Mouse (Mus musculus): ENCODE measurements around the gene Ccdc24.

The Ccdc24 gene

GRCm38 (mm10) chr4:117872471-117872886 lies at the start of gene Ccdc24:
TSS of gene Ccdc24 (minus strand) at chr4:117872557.
- in situ Hi-C loops (cut with MboI, MseI) = no loop called here

GRCm38 (mm10) chr4:117921358-117921757 lies 49.0 kb upstream of the Ccdc24 start:
- in situ Hi-C loops (cut with MboI, MseI) = loop anchor here (10.0 kb wide), 1 partner anchor 163 kb away; no protein-coding TSS in a partner anchor

GRCm38 (mm10) chr4:117918762-117919161 lies 46.4 kb upstream of the Ccdc24 start:
- in situ Hi-C loops (cut with MboI, MseI) = loop anchor here (10.0 kb wide), 1 partner anchor 1414 kb away; the partner anchor contains the start of gene Ipp

GRCm38 (mm10) chr4:117918261-117918660 lies 45.9 kb upstream of the Ccdc24 start:
- in situ Hi-C loops (cut with MboI, MseI) = loop anchor here (10.0 kb wide), 1 partner anchor 1413 kb away; the partner anchor contains the start of gene Ipp

- in situ Hi-C loops (cut with MboI, MseI) = loop anchor here (10.0 kb wide), 1 partner anchor 1413 kb away; the partner anchor contains the start of gene Ipp
Measured at GRCm38 (mm10) chr4:117917847-117918246, 45.5 kb upstream of the Ccdc24 start.

- in situ Hi-C loops (cut with MboI, MseI) = loop anchor here (10.0 kb wide), 1 partner anchor 1413 kb away; the partner anchor contains the start of gene Ipp
Measured at GRCm38 (mm10) chr4:117917402-117917801, 45.0 kb upstream of the Ccdc24 start.

- in situ Hi-C loops (cut with MboI, MseI) = loop anchor here (10.0 kb wide), 1 partner anchor 1412 kb away; the partner anchor contains the start of gene Ipp
Measured at GRCm38 (mm10) chr4:117916386-117916785, 44.0 kb upstream of the Ccdc24 start.

GRCm38 (mm10) chr4:117915489-117916105 lies 43.2 kb upstream of the Ccdc24 start:
- in situ Hi-C loops (cut with MboI, MseI) = loop anchor here (10.0 kb wide), 1 partner anchor 1411 kb away; the partner anchor contains the start of gene Ipp

- in situ Hi-C loops (cut with MboI, MseI) = loop anchor here (10.0 kb wide), 1 partner anchor 1410 kb away; the partner anchor contains the start of gene Ipp
Measured at GRCm38 (mm10) chr4:117914591-117915442, 42.5 kb upstream of the Ccdc24 start, which contains the start of gene Ipo13. TSS of gene Ipo13 (minus strand) at chr4:117914999.

GRCm38 (mm10) chr4:117914031-117914430 lies 41.7 kb upstream of the Ccdc24 start:
- in situ Hi-C loops (cut with MboI, MseI) = loop anchor here (10.0 kb wide), 1 partner anchor 1409 kb away; the partner anchor contains the start of gene Ipp

- in situ Hi-C loops (cut with MboI, MseI) = loop anchor here (10.0 kb wide), 1 partner anchor 1409 kb away; the partner anchor contains the start of gene Ipp
Measured at GRCm38 (mm10) chr4:117913421-117913820, 41.1 kb upstream of the Ccdc24 start.

GRCm38 (mm10) chr4:117912685-117913273 lies 40.4 kb upstream of the Ccdc24 start:
- in situ Hi-C loops (cut with MboI, MseI) = loop anchor here (10.0 kb wide), 1 partner anchor 1408 kb away; the partner anchor contains the start of gene Ipp

GRCm38 (mm10) chr4:117912131-117912561 lies 39.8 kb upstream of the Ccdc24 start:
- in situ Hi-C loops (cut with MboI, MseI) = loop anchor here (10.0 kb wide), 1 partner anchor 1407 kb away; the partner anchor contains the start of gene Ipp

GRCm38 (mm10) chr4:117908834-117909453 lies 36.6 kb upstream of the Ccdc24 start:
- in situ Hi-C loops (cut with MboI, MseI) = no loop called here

GRCm38 (mm10) chr4:117906196-117906595 lies 33.8 kb upstream of the Ccdc24 start:
- in situ Hi-C loops (cut with MboI, MseI) = no loop called here

GRCm38 (mm10) chr4:117904761-117905160 lies 32.4 kb upstream of the Ccdc24 start:
- in situ Hi-C loops (cut with MboI, MseI) = no loop called here

GRCm38 (mm10) chr4:117904094-117904493 lies 31.7 kb upstream of the Ccdc24 start:
- in situ Hi-C loops (cut with MboI, MseI) = no loop called here

- in situ Hi-C loops (cut with MboI, MseI) = no loop called here
Measured at GRCm38 (mm10) chr4:117898111-117898510, 25.8 kb upstream of the Ccdc24 start.

- in situ Hi-C loops (cut with MboI, MseI) = no loop called here
Measured at GRCm38 (mm10) chr4:117896031-117896430, 23.7 kb upstream of the Ccdc24 start.

- in situ Hi-C loops (cut with MboI, MseI) = no loop called here
Measured at GRCm38 (mm10) chr4:117895339-117895738, 23.0 kb upstream of the Ccdc24 start.

- in situ Hi-C loops (cut with MboI, MseI) = no loop called here
Measured at GRCm38 (mm10) chr4:117894601-117895000, 22.2 kb upstream of the Ccdc24 start.

Data from T-helper 1 cell (primary cell).